Mouse (Mus musculus) cortical plate, adult 2 months (tissue): ENCODE measurements around the gene Myo1b. TPM values are rescaled to one million over a fixed set of nuclear protein-coding genes. Genes with fewer than 3 reads are reported as not detected.

Source experiments
- H3K27ac ChIP-seq: fragments of 200-500 bp; 2 replicates; pipeline ENCODE4 v1.5.1; 2012; ENCODE audit warnings: low read length, control low read depth, inconsistent platforms; ENCODE audit not compliant: insufficient read depth
- H3K4me1 ChIP-seq: fragments of 200-500 bp; 2 replicates; pipeline ENCODE4 v1.6.1; 2011; ENCODE audit warnings: low read length; ENCODE audit not compliant: control insufficient read depth, insufficient read depth
- H3K4me3 ChIP-seq: fragments of 200-500 bp; 2 replicates; pipeline ENCODE4 v1.5.1; 2011; ENCODE audit warnings: mild to moderate bottlenecking, low read length, control low read depth; ENCODE audit not compliant: insufficient read depth
- CTCF ChIP-seq: fragments of 200-500 bp; IDR thresholded peaks from 2 replicates; pipeline ENCODE4 v1.5.1; 2011; ENCODE audit warnings: mild to moderate bottlenecking, control low read depth, low read length; ENCODE audit not compliant: insufficient read depth; ENCODE audit errors: extremely low read depth
- POLR2A ChIP-seq: fragments of 200-500 bp; IDR thresholded peaks from 2 replicates; pipeline ENCODE4 v1.6.1; 2011; ENCODE audit warnings: mild to moderate bottlenecking, low read length, control low read depth; ENCODE audit not compliant: insufficient read depth; ENCODE audit errors: extremely low read depth
- polyA plus RNA-seq: library from polyadenylated mRNA; depleted of rRNA; stranded (reverse); fragments of >200 nt; gene quantifications from 2 replicates; pipeline ENCODE4 v1.2.3, GENCODE M21; 2012

Gene Myo1b
- polyA plus RNA-seq, 1 experiment = 31.5 TPM

DNA sequence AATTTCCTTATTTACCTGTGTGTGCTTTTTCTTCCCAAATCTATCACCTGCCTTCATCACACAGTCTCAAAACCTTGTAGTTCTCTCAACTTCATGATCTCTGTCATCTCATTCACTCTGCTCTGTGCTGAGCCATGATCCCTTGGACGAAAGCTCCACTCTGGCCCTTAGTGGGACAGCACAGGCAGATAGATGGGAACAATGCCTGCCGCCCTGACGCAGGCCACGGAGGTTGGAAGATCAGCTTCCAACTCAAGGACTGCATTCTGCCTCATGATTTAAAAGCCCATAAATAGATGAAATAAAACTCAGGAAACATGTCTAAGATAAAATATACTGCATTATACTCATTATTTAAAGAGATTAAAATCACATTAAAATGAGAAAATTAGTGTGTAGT is 149.6 kb downstream of the Myo1b start:
- Histone ChIP-seq H3K4me3 (no peak overlapping the region), H3K4me1 (no peaks in the 10 kb centered on the region; the same call in 1 of the 2 replicates), H3K27ac (no peak overlapping the region)
- TF ChIP-seq POLR2A = no peak
- no peak for TF ChIP-seq CTCF

DNA sequence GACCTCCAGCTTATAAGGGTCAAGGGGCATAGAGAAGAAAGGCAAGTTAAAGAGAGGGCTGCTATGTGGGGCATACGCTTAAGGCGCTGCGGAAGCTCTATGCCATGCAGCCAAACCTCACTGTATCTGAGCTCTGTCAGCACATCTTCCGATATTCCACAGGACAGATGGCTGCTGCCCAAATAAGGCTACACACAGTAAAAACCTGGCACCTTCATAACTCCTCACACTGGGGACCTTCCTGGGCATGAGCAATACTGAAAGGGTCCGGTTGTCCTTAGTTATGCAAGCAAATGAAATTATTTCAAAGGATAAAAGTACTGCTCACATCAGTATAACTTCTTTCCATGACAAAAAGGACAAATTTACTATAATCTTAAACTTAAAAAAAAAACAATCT is 150.7 kb downstream of the Myo1b start:
- TF ChIP-seq POLR2A (no peak), CTCF (no peak)
- Histone ChIP-seq H3K4me1 (no peaks in the 10 kb centered on the region; the same call in 1 of the 2 replicates), H3K27ac (no peak overlapping the region), H3K4me3 (no peak overlapping the region)

DNA sequence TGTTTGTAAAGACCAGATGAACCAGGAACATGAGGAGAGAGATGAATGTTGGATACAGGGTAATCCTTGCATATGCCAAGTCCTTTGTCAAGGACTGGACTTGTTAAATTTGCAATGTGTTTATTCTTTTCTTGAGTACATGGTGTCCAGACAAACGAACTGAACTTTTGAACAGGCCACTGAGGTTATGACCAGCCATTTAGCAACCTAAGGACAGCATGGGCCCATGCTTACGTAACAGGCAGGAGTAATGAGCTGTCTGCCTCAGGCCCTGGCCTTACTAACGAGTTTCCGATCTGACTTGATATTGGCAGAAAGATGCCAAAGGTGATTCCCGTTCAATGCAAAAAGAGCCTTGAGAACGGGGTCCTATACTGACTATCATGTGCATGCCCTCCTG is 156.2 kb downstream of the Myo1b start:
- Histone ChIP-seq H3K27ac (no peak overlapping the region), H3K4me1 (peaks cover 5% of the 10 kb centered on the region), H3K4me3 (no peak overlapping the region)
- no peak for TF ChIP-seq POLR2A
- TF ChIP-seq CTCF = no peak

DNA sequence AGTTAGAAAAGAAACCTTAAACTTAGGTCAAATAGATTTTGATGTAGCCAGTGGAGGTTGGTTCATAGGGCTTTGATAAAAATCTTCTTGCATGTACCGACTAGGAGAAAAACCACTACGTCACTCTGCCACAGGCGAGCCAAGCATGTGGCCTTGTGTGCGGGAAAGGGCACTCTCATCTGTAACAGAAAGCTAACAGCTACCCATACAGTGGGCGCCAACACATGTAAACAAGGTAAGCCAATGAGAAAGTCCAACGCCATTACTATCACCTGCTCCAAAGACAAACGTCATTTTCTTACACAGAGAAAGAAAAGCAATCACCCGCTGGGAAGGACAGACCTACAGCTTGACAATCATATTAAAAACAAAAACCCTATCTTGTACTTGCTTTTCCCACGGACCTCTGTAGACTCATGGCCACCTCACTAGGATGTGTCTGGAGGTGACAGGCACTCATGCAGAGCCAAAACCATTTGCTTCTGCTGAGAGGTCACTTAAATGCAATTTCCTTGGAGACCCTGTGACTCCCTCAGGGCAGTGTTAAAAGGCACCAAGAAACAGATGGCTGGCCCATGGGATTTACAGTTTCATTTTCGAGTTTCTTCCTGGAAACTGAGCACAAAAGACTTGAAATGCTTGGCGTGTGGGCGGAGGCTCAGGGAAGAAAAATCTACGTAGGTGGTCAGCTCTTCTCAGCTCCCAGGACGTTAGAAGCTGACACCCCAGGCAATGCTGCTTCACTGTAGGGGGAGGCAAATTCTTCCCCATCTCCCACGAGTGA is 157.4 kb downstream of the Myo1b start:
- TF ChIP-seq POLR2A (no peak), CTCF (no peak)
- Histone ChIP-seq H3K27ac (no peak overlapping the region), H3K4me1 (peaks cover 5% of the 10 kb centered on the region), H3K4me3 (no peak overlapping the region)

DNA sequence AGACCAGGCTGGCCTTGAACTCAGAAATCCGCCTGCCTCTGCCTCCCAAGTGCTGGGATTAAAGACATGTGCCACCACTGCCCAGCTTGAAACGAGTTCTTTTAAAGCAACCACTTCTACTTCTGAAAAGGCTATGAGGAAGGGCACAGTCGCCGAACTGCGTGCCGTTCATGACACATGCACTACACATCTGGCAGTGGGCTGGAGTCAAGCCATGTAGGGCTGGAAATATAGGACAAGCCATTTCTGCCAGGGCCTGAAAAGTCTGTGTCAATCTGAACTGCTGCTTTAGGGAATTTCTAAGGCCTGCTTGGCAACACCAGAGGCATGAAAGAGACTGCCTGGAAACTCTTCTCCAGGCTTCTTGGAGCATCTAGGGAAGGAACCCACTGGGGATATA is 162.2 kb downstream of the Myo1b start:
- H3K4me3 ChIP-seq = no peak overlapping the region
- TF ChIP-seq CTCF = no peak
- no peak for TF ChIP-seq POLR2A
- H3K27ac ChIP-seq = no peak overlapping the region
- H3K4me1 ChIP-seq = peaks cover 1% of the 10 kb centered on the region; the same call in 1 of the 2 replicates

DNA sequence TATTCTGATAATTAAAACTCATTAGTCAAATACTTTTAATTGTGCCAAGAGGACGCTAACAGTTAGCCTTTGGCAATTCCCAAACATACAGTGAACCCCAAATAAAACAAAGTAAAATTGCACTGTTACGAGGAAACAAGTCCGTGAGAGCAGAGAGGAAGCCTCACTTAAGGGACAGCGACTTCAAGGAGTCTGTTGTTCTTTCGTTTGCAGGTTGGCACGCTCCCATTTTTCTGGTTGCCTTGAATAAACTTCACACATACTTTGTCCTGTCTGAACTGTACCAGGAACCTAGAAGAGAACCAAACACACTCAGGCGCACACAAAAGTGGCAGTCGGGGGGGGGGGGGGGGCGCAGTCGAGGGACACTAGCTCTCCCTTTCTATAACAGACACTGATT is 164.9 kb downstream of the Myo1b start:
- H3K4me3 ChIP-seq = no peak overlapping the region
- H3K27ac ChIP-seq = no peak overlapping the region
- TF ChIP-seq POLR2A (no peak), CTCF (no peak)
- no peaks in the 10 kb centered on the region for H3K4me1 ChIP-seq

DNA sequence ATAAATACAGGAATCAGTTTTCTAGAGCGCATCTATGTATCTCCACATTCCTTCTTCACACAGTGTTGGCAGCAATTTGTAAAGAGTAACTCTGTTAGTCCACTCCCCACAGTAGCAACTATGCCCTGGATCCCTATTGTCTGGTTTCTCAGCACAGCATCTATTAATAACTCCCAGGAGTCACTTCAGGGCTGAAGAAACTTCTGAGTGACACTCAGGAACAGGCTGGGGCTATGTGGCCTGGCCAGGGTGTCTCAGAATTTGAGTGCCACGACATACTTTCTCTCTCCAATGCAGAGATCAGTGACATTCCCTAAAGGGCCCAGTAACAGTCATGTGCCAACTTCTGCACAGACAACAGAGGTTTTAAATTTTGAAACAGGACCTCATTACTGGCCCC is 167.6 kb downstream of the Myo1b start:
- no peak for TF ChIP-seq CTCF
- no peak for TF ChIP-seq POLR2A
- Histone ChIP-seq H3K4me1 (no peaks in the 10 kb centered on the region), H3K27ac (no peak overlapping the region), H3K4me3 (no peak overlapping the region)

DNA sequence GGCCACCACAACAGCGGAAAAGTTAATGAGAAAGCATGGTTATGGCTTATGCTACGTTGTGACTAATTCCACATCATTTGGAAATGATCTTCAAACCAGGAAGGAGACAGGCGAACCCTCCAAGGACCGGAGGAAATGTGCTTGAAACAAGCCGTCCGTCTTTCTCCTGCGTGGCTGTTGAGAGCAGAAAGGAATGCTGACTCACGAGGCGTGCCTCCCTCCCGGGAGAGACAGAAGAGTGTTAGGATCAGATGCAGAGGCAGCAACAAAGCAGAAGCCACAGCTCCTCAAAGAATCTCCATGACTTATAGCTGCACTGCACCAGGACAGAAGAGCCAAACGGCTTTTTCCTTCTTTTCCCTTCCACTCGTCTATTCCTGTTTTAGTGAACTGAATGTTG is 168.4 kb downstream of the Myo1b start:
- TF ChIP-seq POLR2A (no peak), CTCF (no peak)
- Histone ChIP-seq H3K4me3 (no peak overlapping the region), H3K27ac (no peak overlapping the region), H3K4me1 (no peaks in the 10 kb centered on the region)

DNA sequence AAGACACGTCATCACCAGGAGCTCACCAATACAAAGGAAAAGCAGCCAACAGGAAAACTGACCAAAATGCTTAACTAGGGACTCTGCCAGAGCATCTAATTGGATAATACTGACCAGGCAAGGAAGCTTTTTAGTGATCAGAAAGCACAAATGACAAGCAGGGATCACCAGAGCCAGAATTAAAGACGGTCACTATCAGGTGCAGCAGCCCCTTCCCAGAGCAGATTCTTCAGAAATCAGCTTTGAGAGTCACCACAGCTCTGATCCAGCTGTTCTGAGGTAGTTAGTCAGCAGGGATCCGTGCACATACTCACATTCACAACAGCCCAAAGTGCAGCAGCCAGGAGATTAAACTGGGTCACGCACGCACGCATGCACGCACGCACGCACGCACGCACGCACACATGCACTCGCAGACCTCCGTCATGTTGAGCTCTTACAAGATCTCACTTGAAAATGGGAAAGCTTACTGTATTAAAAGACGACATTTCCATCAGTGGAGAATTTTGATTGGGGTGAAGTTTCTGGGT is 169.1 kb downstream of the Myo1b start:
- Histone ChIP-seq H3K27ac (no peak overlapping the region), H3K4me3 (no peak overlapping the region), H3K4me1 (no peaks in the 10 kb centered on the region)
- TF ChIP-seq POLR2A = no peak
- no peak for TF ChIP-seq CTCF
